Mouse (Mus musculus): ENCODE data around the gene 5830411N06Rik. TPM values are rescaled to one million over a fixed set of nuclear protein-coding genes. Genes with fewer than 3 reads are reported as not detected.

Gene 5830411N06Rik
- polyA plus RNA-seq, 1 experiment from 2014 or later, result not detected

GRCm38 (mm10) chr7:140233696-140234095, 13.4 kb upstream of the 5830411N06Rik start:
- WGBS, result 92% methylated on average over 3 of the region's 3 CpGs
- Histone ChIP-seq H3K4me2 (replicated peaks) (no peak overlapping the region), H3K9me3 (replicated peaks) (no peaks in the 10 kb centered on the region), H3K9ac (no peak overlapping the region), H3K36me3 (no peaks in the 10 kb centered on the region), H3K27ac (no peak overlapping the region), H3K4me3 (no peak overlapping the region), H3K4me1 (no peaks in the 10 kb centered on the region), H3K27me3 (no peaks in the 10 kb centered on the region)
- no peak for ATAC-seq (ENCODE audit: low FRiP score)

GRCm38 (mm10) chr7:140253780-140254299, 6.8 kb downstream of the 5830411N06Rik start:
- Histone ChIP-seq H3K36me3 (no peaks in the 10 kb centered on the region), H3K9ac (no peak overlapping the region), H3K4me1 (no peaks in the 10 kb centered on the region), H3K4me3 (no peak overlapping the region), H3K27ac (no peak overlapping the region), H3K4me2 (replicated peaks) (no peak overlapping the region), H3K27me3 (no peaks in the 10 kb centered on the region), H3K9me3 (replicated peaks) (no peaks in the 10 kb centered on the region)
- 88% methylated on average over 7 of the region's 7 CpGs for WGBS
- no peak for ATAC-seq (ENCODE audit: low FRiP score)

GRCm38 (mm10) chr7:140295746-140296145, 48.7 kb downstream of the 5830411N06Rik start:
- Histone ChIP-seq H3K9me3 (replicated peaks) (no peaks in the 10 kb centered on the region), H3K36me3 (no peaks in the 10 kb centered on the region), H3K4me1 (no peaks in the 10 kb centered on the region), H3K27ac (no peak overlapping the region), H3K4me3 (no peak overlapping the region), H3K9ac (no peak overlapping the region), H3K4me2 (replicated peaks) (no peak overlapping the region), H3K27me3 (no peaks in the 10 kb centered on the region)
- ATAC-seq (ENCODE audit: low FRiP score), result no peak
- 95% methylated on average over 9 of the region's 9 CpGs for WGBS

DNA sequence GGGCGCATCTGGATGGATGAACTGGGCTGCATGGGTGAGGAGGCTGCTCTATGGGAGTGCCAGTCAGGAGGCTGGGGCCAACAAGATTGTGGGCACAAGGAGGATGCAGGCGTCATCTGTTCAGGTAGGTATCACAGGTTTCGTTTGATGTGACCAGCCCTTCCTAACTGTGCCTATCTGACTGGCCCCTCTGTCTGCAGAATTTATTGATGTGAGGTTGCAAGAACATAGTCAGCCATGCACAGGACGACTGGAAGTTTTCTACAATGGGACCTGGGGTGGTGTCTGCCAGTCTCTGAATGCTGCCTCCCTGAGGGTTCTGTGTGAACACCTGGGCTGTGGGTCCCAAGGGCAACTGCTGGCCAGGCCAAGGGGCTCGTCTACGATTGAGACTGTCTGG, 49.8 kb downstream of the 5830411N06Rik start:
- Histone ChIP-seq H3K27me3 (no peaks in the 10 kb centered on the region), H3K9me3 (replicated peaks) (no peaks in the 10 kb centered on the region), H3K4me1 (no peaks in the 10 kb centered on the region), H3K27ac (no peak overlapping the region), H3K36me3 (no peaks in the 10 kb centered on the region), H3K9ac (no peak overlapping the region), H3K4me3 (no peak overlapping the region), H3K4me2 (replicated peaks) (no peak overlapping the region)
- ATAC-seq (ENCODE audit: low FRiP score), result no peak
- 82% methylated on average over 6 of the region's 6 CpGs for WGBS

GRCm38 (mm10) chr7:140299416-140299815, 52.3 kb downstream of the 5830411N06Rik start:
- Histone ChIP-seq H3K4me1 (no peaks in the 10 kb centered on the region), H3K27ac (no peak overlapping the region), H3K9me3 (replicated peaks) (no peaks in the 10 kb centered on the region), H3K4me2 (replicated peaks) (no peak overlapping the region), H3K36me3 (no peaks in the 10 kb centered on the region), H3K4me3 (no peak overlapping the region), H3K9ac (no peak overlapping the region), H3K27me3 (no peaks in the 10 kb centered on the region)
- WGBS, result 87% methylated on average over 3 of the region's 3 CpGs
- ATAC-seq (ENCODE audit: low FRiP score), result no peak

- Histone ChIP-seq H3K27ac (no peak overlapping the region), H3K9me3 (replicated peaks) (no peaks in the 10 kb centered on the region), H3K4me3 (no peak overlapping the region), H3K4me2 (replicated peaks) (no peak overlapping the region), H3K27me3 (no peaks in the 10 kb centered on the region), H3K9ac (no peak overlapping the region), H3K36me3 (no peaks in the 10 kb centered on the region), H3K4me1 (no peaks in the 10 kb centered on the region)
- 81% methylated on average over 3 of the region's 3 CpGs for WGBS
- ATAC-seq (ENCODE audit: low FRiP score), result no peak
These were observed 72.8 kb downstream of the 5830411N06Rik start for GRCm38 (mm10) chr7:140319861-140320385.

DNA sequence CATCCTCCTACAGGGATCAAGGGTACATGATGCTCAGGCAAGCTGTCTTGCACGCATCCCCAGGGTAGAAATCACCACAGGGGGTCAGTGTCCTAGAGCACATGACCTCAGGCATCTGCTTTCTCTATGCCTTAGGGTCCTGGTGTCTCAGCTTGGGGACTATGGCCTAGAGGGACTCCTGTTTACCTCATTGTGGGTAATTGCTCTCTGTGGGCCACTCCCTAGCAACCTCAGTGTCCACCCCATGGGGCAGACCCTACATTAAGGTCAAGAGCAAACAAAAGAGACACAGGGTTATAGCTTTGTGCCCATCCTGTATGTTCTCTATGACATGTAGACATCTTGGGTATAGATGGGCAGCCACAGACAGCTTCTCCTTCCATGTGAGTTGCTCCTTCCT, 73.5 kb downstream of the 5830411N06Rik start, which contains the start of gene Olfr525:
Gene Olfr525 (plus strand): TSS at position 301 of the 400 bp plus-strand sequence.
- 65% methylated on average over 1 of the region's 1 CpGs for WGBS
- no peak for ATAC-seq (ENCODE audit: low FRiP score)
- H3K4me3 ChIP-seq, result no peak within 1 kb of the TSS
- no peaks in the 10 kb centered on the region for H3K4me1 ChIP-seq
- H3K27me3 ChIP-seq, result no peaks in the 10 kb centered on the region
- H3K9me3 ChIP-seq (replicated peaks), result no peaks in the 10 kb centered on the region
- H3K4me2 ChIP-seq (replicated peaks), result no peak within 1 kb of the TSS
- no peak within 1 kb of the TSS for H3K9ac ChIP-seq
- no peak within 1 kb of the TSS for H3K27ac ChIP-seq
- no peaks in the 10 kb centered on the region for H3K36me3 ChIP-seq

DNA sequence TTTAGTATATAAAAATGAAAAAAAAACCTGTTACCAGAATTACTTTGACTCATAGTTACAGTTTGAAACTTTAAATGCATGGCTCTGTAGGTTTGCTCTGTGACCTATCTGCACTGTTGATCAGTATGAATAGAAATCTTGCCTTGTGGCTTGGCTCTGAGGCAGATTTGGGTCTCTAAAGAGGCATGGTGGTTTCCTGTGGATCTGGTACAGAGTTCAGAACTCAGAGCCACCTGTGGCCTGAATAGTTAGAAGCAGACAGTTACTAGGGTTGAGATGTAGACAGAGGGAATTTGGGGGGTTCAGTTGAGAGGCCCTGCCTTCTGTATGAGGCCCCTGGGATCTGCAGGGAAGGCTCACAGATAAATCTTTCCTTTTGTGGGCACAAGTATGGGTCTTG, 74.1 kb downstream of the 5830411N06Rik start:
- Histone ChIP-seq H3K9me3 (replicated peaks) (no peaks in the 10 kb centered on the region), H3K4me1 (no peaks in the 10 kb centered on the region), H3K27me3 (no peaks in the 10 kb centered on the region), H3K4me2 (replicated peaks) (no peak overlapping the region), H3K36me3 (no peaks in the 10 kb centered on the region), H3K27ac (no peak overlapping the region), H3K9ac (no peak overlapping the region), H3K4me3 (no peak overlapping the region)
- ATAC-seq (ENCODE audit: low FRiP score), result no peak

- Histone ChIP-seq H3K27ac (no peak overlapping the region), H3K4me3 (no peak overlapping the region), H3K27me3 (no peaks in the 10 kb centered on the region), H3K9me3 (replicated peaks) (no peaks in the 10 kb centered on the region), H3K9ac (no peak overlapping the region), H3K4me2 (replicated peaks) (no peak overlapping the region), H3K4me1 (no peaks in the 10 kb centered on the region), H3K36me3 (no peaks in the 10 kb centered on the region)
- ATAC-seq (ENCODE audit: low FRiP score), result no peak
- 53% methylated on average over 1 of the region's 1 CpGs for WGBS
These were observed 82.8 kb downstream of the 5830411N06Rik start for GRCm38 (mm10) chr7:140329766-140330304.

DNA sequence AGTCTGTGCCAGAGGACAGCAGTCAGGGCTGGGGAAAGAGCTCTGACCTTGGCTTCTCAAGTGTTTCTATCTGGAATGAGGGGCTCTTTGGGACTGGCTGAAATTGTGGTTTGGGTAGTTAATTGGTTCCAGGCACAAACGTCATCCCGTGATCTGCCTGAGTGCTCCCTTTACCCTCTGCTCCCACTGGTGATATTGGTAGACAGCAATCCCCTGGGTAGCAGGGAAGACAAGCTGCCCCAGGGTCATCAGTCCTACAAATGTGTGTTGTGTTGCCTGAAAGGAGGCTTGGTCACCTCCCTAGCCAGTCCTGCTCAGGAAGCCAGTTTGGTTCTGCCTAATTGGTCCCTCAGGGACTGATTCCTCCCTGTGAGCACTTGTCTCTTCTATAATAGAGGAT, 86.6 kb downstream of the 5830411N06Rik start, which contains the start of gene Olfr527:
Gene Olfr527 (plus strand): TSS at position 301 of the 400 bp plus-strand sequence.
- WGBS, result 77% methylated on average over 2 of the region's 2 CpGs
- Histone ChIP-seq H3K4me3 (no peak within 1 kb of the TSS), H3K9me3 (replicated peaks) (no peaks in the 10 kb centered on the region), H3K9ac (no peak within 1 kb of the TSS), H3K27me3 (no peaks in the 10 kb centered on the region), H3K27ac (no peak within 1 kb of the TSS), H3K4me1 (no peaks in the 10 kb centered on the region), H3K4me2 (replicated peaks) (no peak within 1 kb of the TSS), H3K36me3 (no peaks in the 10 kb centered on the region)
- no peak for ATAC-seq (ENCODE audit: low FRiP score)

Other genes starting within 250 kb of the 5830411N06Rik start
- gene Zfp511, start 210.9 kb upstream of the 5830411N06Rik start, polyA plus RNA-seq (2016; fragmentation: Nextera tagmentation; extraction: Ambion mirVana), result 45.6 and 45.9 TPM in 2 replicates
- gene Tubgcp2, start 210.6 kb upstream of the 5830411N06Rik start, polyA plus RNA-seq (2016; fragmentation: Nextera tagmentation; extraction: Ambion mirVana), result 65.8 and 70.6 TPM in 2 replicates
- gene Msx3, start 198.2 kb upstream of the 5830411N06Rik start, polyA plus RNA-seq (2016; fragmentation: Nextera tagmentation; extraction: Ambion mirVana), result 54.7 and 69.1 TPM in 2 replicates
- gene Caly, start 164.7 kb upstream of the 5830411N06Rik start, polyA plus RNA-seq (2016; fragmentation: Nextera tagmentation; extraction: Ambion mirVana), result 24.8 and 25.1 TPM in 2 replicates
- gene Prap1, start 153.9 kb upstream of the 5830411N06Rik start, polyA plus RNA-seq (2016; fragmentation: Nextera tagmentation; extraction: Ambion mirVana), result not detected in 2 replicates
- 21.8 and 24.7 TPM in 2 replicates for gene Fuom, start 144.8 kb upstream of the 5830411N06Rik start, polyA plus RNA-seq (2016; fragmentation: Nextera tagmentation; extraction: Ambion mirVana)
- 12.9 and 18.1 TPM in 2 replicates for gene Paox, start 131.5 kb upstream of the 5830411N06Rik start, polyA plus RNA-seq (2016; fragmentation: Nextera tagmentation; extraction: Ambion mirVana)
- gene Echs1, start 130.8 kb upstream of the 5830411N06Rik start, polyA plus RNA-seq (2016; fragmentation: Nextera tagmentation; extraction: Ambion mirVana), result 134 and 148 TPM in 2 replicates
- 24.5 and 25.7 TPM in 2 replicates for gene Mtg1, start 109.7 kb upstream of the 5830411N06Rik start, polyA plus RNA-seq (2016; fragmentation: Nextera tagmentation; extraction: Ambion mirVana)
- gene Sprn, start 92.4 kb upstream of the 5830411N06Rik start, polyA plus RNA-seq (2016; fragmentation: Nextera tagmentation; extraction: Ambion mirVana), result 3.3 and 4.6 TPM in 2 replicates
- not detected in 2 replicates for gene Olfr522, start 82.5 kb upstream of the 5830411N06Rik start, polyA plus RNA-seq (2016; fragmentation: Nextera tagmentation; extraction: Ambion mirVana)
- gene Olfr523, start 74.1 kb upstream of the 5830411N06Rik start, polyA plus RNA-seq (2016; fragmentation: Nextera tagmentation; extraction: Ambion mirVana), result not detected in 2 replicates
- not detected in 2 replicates for gene Olfr524, start 41.3 kb upstream of the 5830411N06Rik start, polyA plus RNA-seq (2016; fragmentation: Nextera tagmentation; extraction: Ambion mirVana)
- gene Cd163l1, start 29.0 kb upstream of the 5830411N06Rik start, polyA plus RNA-seq (2016; fragmentation: Nextera tagmentation; extraction: Ambion mirVana), result not detected in 2 replicates
- not detected in 2 replicates for gene Olfr525, start 73.6 kb downstream of the 5830411N06Rik start, polyA plus RNA-seq (2016; fragmentation: Nextera tagmentation; extraction: Ambion mirVana)
- not detected in 2 replicates for gene Olfr527, start 86.7 kb downstream of the 5830411N06Rik start, polyA plus RNA-seq (2016; fragmentation: Nextera tagmentation; extraction: Ambion mirVana)
- gene Olfr60, start 114.4 kb downstream of the 5830411N06Rik start, polyA plus RNA-seq (2016; fragmentation: Nextera tagmentation; extraction: Ambion mirVana), result not detected in 2 replicates
- gene Olfr530, start 129.0 kb downstream of the 5830411N06Rik start, polyA plus RNA-seq (2016; fragmentation: Nextera tagmentation; extraction: Ambion mirVana), result not detected in 2 replicates
- not detected in 2 replicates for gene Olfr531, start 155.6 kb downstream of the 5830411N06Rik start, polyA plus RNA-seq (2016; fragmentation: Nextera tagmentation; extraction: Ambion mirVana)
- not detected in 2 replicates for gene Olfr532, start 174.4 kb downstream of the 5830411N06Rik start, polyA plus RNA-seq (2016; fragmentation: Nextera tagmentation; extraction: Ambion mirVana)
- gene Olfr533, start 216.1 kb downstream of the 5830411N06Rik start, polyA plus RNA-seq (2016; fragmentation: Nextera tagmentation; extraction: Ambion mirVana), result not detected in 2 replicates
- not detected in 2 replicates for gene Olfr535, start 236.9 kb downstream of the 5830411N06Rik start, polyA plus RNA-seq (2016; fragmentation: Nextera tagmentation; extraction: Ambion mirVana)